Mouse (Mus musculus) embryonic facial prominence, embryonic 12.5 days (tissue): ENCODE results near the gene Eif4a2. TPM values are rescaled to one million over a fixed set of nuclear protein-coding genes. Genes with fewer than 3 reads are reported as not detected.

ENCODE experiments used
- ATAC-seq: fragments of 200-750 bp; cut with Nextera tagmentation; 2 replicates; pipeline ENCODE4 v1.8.0; 2017; ENCODE audit not compliant: insufficient number of reproducible peaks, insufficient read depth, low FRiP score, low TSS enrichment
- H3K27ac ChIP-seq: fragments of 300-500 bp; sonication (generic); 2 replicates; pipeline ENCODE4 v1.5.1; 2016; ENCODE audit warnings: mild to moderate bottlenecking
- H3K27me3 ChIP-seq: fragments of 300-500 bp; sonication (generic); 2 replicates; pipeline ENCODE4 v1.6.1; 2016; ENCODE audit warnings: mild to moderate bottlenecking, moderate library complexity
- H3K36me3 ChIP-seq: fragments of 300-500 bp; sonication (generic); 2 replicates; pipeline ENCODE4 v1.6.1; 2016; ENCODE audit warnings: mild to moderate bottlenecking
- H3K4me1 ChIP-seq: fragments of 300-500 bp; sonication (generic); 2 replicates; pipeline ENCODE4 v1.6.1; 2016
- H3K4me2 ChIP-seq: fragments of 300-500 bp; sonication (generic); replicated peaks from 2 replicates; pipeline ENCODE4 v1.6.1; 2016; ENCODE audit warnings: mild to moderate bottlenecking, moderate library complexity
- H3K4me3 ChIP-seq: fragments of 300-500 bp; sonication (generic); 2 replicates; pipeline ENCODE4 v1.5.1; 2016; ENCODE audit warnings: mild to moderate bottlenecking
- H3K9ac ChIP-seq: fragments of 300-500 bp; sonication (generic); 2 replicates; pipeline ENCODE4 v1.6.1; 2016; ENCODE audit warnings: mild to moderate bottlenecking, moderate library complexity
- H3K9me3 ChIP-seq: fragments of 300-500 bp; sonication (generic); 2 replicates; pipeline ENCODE4 v1.6.1; 2016; ENCODE audit warnings: mild to moderate bottlenecking, moderate library complexity
- WGBS: fragments of 180-500 bp; shearing (Covaris S2); methylation state at CpG from one replicate; pipeline ENCODE4 v1.1.7; 2016; 5-methylcytosine and 5-hydroxymethylcytosine counted together
- polyA plus RNA-seq: library from polyadenylated mRNA; unstranded; fragments of >200 nt; fragmentation: Nextera tagmentation; extraction: Ambion mirVana; gene quantifications from 2 replicates; pipeline ENCODE4 v1.2.1, GENCODE M21; 2016

Gene Eif4a2
- polyA plus RNA-seq, 1 experiment from 2014 or later, result 251 TPM

DNA sequence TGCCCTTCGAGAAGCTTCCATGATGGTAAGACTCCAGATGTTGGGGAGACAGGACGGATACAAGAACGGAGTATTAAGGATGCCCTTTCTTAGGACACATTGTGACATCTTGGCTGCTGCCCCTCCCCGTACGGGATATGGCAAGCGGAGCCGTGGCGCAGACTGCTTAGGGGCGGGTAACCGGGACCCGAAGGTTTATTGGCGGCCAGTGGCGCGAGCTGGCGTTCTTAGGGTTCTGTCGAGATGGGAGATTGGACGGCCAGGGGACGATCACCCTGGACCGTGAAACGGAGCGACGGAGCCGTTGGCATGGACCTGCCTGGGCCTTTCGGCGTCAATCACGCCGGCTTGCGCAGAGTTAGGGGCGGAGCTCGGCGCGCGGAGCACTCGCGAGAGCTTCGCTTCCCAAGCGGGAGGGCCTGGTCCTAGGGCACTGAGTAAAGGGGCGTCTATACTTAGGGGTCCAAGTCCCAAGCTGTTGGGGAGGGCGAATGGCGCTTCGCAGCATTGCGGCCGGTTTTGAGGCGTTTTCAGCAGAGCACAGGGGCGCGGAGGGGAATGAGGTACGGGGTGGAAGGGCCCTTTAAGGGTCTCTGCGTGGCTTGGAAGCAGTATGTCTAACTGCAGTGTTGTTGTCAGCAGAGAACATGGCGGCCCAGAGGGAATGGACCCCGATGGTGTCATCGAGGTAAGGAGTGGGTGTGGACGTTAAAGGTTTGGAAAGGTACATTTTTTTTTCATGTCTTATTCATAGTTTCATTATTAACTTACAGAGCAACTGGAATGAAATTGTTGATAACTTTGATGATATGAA, 909 bp downstream of the Eif4a2 start:
- peak overlapping the region; percentile 100 for H3K9ac ChIP-seq
- H3K4me1 ChIP-seq, result peaks cover 20% of the 10 kb centered on the region; the same call in 1 of the 2 replicates
- under 1% methylated on average over 52 of the region's 52 CpGs for WGBS
- peak; percentile 84 for ATAC-seq
- H3K4me2 ChIP-seq, result peak overlapping the region; percentile 94
- peak overlapping the region; percentile 97 for H3K27ac ChIP-seq
- peaks cover 40% of the 10 kb centered on the region for H3K36me3 ChIP-seq
- H3K9me3 ChIP-seq, result no peaks in the 10 kb centered on the region
- H3K27me3 ChIP-seq, result no peaks in the 10 kb centered on the region
- H3K4me3 ChIP-seq, result peak overlapping the region; percentile 96

GRCm38 (mm10) chr16:23108943-23109342, 1.7 kb downstream of the Eif4a2 start:
- H3K4me3 ChIP-seq, result peak overlapping the region; percentile 96
- H3K27me3 ChIP-seq, result no peaks in the 10 kb centered on the region
- peak overlapping the region; percentile 94 for H3K4me2 ChIP-seq
- no peaks in the 10 kb centered on the region for H3K9me3 ChIP-seq
- peaks cover 20% of the 10 kb centered on the region; the same call in 1 of the 2 replicates for H3K4me1 ChIP-seq
- peak overlapping the region; percentile 100 for H3K9ac ChIP-seq
- H3K36me3 ChIP-seq, result peaks cover 42% of the 10 kb centered on the region
- H3K27ac ChIP-seq, result no peak overlapping the region
- no peak for ATAC-seq
- 3% methylated on average over 5 of the region's 5 CpGs for WGBS

DNA sequence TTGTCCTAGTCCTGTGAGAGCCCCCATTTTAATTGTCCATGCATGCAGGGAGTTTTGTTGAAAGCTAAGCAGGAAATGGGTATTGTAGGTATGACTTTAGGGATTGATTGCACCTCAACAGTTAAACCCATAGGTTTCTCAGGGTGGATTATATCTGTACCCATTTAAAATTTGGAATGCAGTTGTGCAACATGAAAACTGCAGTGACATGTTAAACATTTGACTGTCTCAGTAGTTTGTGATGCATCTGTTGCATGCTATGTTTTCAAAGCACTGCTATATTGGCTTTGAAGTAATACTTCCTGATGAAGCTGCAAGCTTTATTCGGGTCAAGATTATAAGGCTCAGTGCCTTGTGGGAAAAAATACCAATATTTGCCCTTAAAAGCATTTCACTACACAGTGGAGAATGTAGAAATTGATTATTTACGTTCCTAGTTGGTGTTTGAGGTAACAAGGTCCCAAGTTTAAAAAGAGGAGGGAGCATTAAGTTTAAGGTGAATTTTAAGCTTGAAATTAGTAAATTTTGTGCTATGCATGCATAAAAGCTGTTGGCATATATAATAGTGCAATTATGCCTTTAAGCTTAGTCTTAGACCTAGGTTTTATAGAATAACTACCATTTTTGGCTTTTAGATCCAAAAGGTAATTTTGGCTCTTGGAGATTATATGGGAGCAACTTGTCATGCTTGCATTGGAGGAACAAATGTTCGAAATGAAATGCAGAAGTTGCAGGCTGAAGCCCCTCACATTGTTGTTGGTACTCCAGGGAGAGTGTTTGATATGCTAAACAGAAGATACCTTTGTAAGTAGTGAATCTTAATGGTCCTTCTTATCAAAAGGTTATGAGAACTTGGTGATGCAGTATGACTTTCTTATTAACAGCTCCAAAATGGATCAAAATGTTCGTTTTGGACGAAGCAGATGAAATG, 2.4 kb downstream of the Eif4a2 start:
- H3K9me3 ChIP-seq, result no peaks in the 10 kb centered on the region
- H3K4me3 ChIP-seq, result peak overlapping the region; percentile 96
- no peak overlapping the region for H3K27ac ChIP-seq
- H3K4me2 ChIP-seq, result peak overlapping the region; percentile 94
- H3K4me1 ChIP-seq, result peaks cover 20% of the 10 kb centered on the region; the same call in 1 of the 2 replicates
- H3K27me3 ChIP-seq, result no peaks in the 10 kb centered on the region
- H3K9ac ChIP-seq, result peak overlapping the region; percentile 100
- WGBS, result 64% methylated on average over 5 of the region's 5 CpGs
- peaks cover 49% of the 10 kb centered on the region for H3K36me3 ChIP-seq
- no peak for ATAC-seq

DNA sequence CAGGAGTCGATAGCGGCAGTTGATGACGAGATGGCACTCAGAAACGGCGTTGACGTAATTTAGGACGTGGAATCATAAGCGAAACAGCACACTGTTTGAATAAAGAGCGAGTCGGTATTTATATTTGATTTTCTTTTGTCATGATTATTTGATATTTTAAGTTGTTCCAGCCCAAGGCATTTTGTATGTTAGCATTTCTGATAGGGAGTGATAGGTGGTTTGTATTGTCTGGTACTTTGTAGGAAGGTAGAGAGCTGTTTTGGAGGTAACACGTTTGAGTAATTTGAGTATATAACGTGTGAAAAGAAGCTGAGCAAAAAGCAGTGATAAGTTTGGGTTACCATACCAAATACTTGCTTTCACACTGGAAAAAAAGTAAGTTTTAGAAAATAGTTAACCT, 5.1 kb downstream of the Eif4a2 start:
- Histone ChIP-seq H3K36me3 (peaks cover 55% of the 10 kb centered on the region), H3K9ac (no peak overlapping the region), H3K4me1 (peaks cover 20% of the 10 kb centered on the region; the same call in 1 of the 2 replicates), H3K27me3 (no peaks in the 10 kb centered on the region), H3K27ac (no peak overlapping the region), H3K4me2 (no peak overlapping the region), H3K9me3 (no peaks in the 10 kb centered on the region), H3K4me3 (no peak overlapping the region)
- ATAC-seq, result no peak
- WGBS, result 83% methylated on average over 12 of the region's 12 CpGs

- no peaks in the 10 kb centered on the region for H3K9me3 ChIP-seq
- H3K27ac ChIP-seq, result no peak overlapping the region
- H3K4me2 ChIP-seq, result no peak overlapping the region
- H3K4me1 ChIP-seq, result peaks cover 20% of the 10 kb centered on the region; the same call in 1 of the 2 replicates
- peaks cover 57% of the 10 kb centered on the region for H3K36me3 ChIP-seq
- no peak overlapping the region for H3K9ac ChIP-seq
- WGBS, result 60% methylated on average over 9 of the region's 9 CpGs
- no peak for ATAC-seq
- no peaks in the 10 kb centered on the region for H3K27me3 ChIP-seq
- H3K4me3 ChIP-seq, result no peak overlapping the region
Observed at GRCm38 (mm10) chr16:23112861-23113435, 5.7 kb downstream of the Eif4a2 start.

DNA sequence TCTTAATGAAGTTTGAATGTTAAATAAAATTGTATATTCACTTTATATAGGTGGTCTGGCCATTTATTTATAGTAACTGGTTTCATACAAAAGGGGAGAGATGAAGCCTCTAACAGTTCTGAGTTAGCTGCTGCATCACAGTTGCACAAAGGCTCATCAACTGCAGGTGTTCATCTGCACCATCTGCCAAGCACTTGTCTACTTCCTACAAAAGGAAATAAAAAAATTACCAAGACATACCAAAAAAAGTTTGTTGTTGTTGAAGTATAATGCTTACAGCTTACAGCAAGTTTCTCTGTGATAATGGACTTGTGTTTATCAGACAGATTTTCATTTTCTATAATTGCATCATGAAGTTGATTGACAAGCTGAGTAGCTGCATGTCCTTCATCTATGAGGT, 6.7 kb downstream of the Eif4a2 start:
- H3K9ac ChIP-seq, result no peak overlapping the region
- no peaks in the 10 kb centered on the region for H3K9me3 ChIP-seq
- no peaks in the 10 kb centered on the region for H3K27me3 ChIP-seq
- no peak for ATAC-seq
- H3K4me2 ChIP-seq, result no peak overlapping the region
- peaks cover 19% of the 10 kb centered on the region; the same call in 1 of the 2 replicates for H3K4me1 ChIP-seq
- H3K36me3 ChIP-seq, result peaks cover 56% of the 10 kb centered on the region
- H3K27ac ChIP-seq, result no peak overlapping the region
- no peak overlapping the region for H3K4me3 ChIP-seq

GRCm38 (mm10) chr16:23114339-23115171, 7.3 kb downstream of the Eif4a2 start:
- peaks cover 54% of the 10 kb centered on the region for H3K36me3 ChIP-seq
- no peak for ATAC-seq
- WGBS, result 67% methylated on average over 5 of the region's 5 CpGs
- no peak overlapping the region for H3K27ac ChIP-seq
- H3K4me1 ChIP-seq, result peaks cover 12% of the 10 kb centered on the region; the same call in 1 of the 2 replicates
- H3K9me3 ChIP-seq, result no peaks in the 10 kb centered on the region
- no peak overlapping the region for H3K9ac ChIP-seq
- no peaks in the 10 kb centered on the region for H3K27me3 ChIP-seq
- no peak overlapping the region for H3K4me3 ChIP-seq
- H3K4me2 ChIP-seq, result no peak overlapping the region

- no peak for ATAC-seq
- H3K4me2 ChIP-seq, result no peak overlapping the region
- H3K9me3 ChIP-seq, result no peaks in the 10 kb centered on the region
- H3K4me3 ChIP-seq, result no peak overlapping the region
- WGBS, result 81% methylated on average over 3 of the region's 3 CpGs
- no peak overlapping the region for H3K27ac ChIP-seq
- H3K27me3 ChIP-seq, result no peaks in the 10 kb centered on the region
- H3K9ac ChIP-seq, result no peak overlapping the region
- H3K36me3 ChIP-seq, result peaks cover 49% of the 10 kb centered on the region
- 0 out of 2 replicates have a peak, but pooled peaks cover 5% of the 10 kb centered on the region for H3K4me1 ChIP-seq
Observed at GRCm38 (mm10) chr16:23115486-23115885, 8.2 kb downstream of the Eif4a2 start.

DNA sequence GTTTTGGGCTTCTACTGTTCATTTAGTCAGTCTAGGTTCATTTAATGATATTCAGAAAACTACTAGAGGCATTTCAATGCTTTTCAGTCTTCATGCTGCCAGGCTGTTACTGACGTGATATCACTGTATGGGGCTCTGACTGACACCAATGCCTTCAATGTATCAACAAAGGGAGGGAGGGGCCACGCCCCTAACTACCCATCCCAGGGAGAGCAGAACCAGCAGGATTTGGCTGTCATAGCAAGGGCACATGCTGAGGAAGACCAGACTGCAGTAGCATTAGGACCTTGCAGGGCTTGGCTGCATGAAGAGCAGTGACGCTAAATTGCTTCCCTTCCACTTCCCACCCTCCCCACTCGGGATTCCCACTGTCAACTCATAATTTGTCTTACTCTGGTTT, 9.9 kb downstream of the Eif4a2 start:
- no peaks in the 10 kb centered on the region for H3K9me3 ChIP-seq
- peaks cover 44% of the 10 kb centered on the region for H3K36me3 ChIP-seq
- ATAC-seq, result no peak
- H3K4me1 ChIP-seq, result no peaks in the 10 kb centered on the region
- no peak overlapping the region for H3K9ac ChIP-seq
- H3K4me3 ChIP-seq, result no peak overlapping the region
- no peak overlapping the region for H3K27ac ChIP-seq
- 63% methylated on average over 4 of the region's 4 CpGs for WGBS
- no peak overlapping the region for H3K4me2 ChIP-seq
- no peaks in the 10 kb centered on the region for H3K27me3 ChIP-seq

DNA sequence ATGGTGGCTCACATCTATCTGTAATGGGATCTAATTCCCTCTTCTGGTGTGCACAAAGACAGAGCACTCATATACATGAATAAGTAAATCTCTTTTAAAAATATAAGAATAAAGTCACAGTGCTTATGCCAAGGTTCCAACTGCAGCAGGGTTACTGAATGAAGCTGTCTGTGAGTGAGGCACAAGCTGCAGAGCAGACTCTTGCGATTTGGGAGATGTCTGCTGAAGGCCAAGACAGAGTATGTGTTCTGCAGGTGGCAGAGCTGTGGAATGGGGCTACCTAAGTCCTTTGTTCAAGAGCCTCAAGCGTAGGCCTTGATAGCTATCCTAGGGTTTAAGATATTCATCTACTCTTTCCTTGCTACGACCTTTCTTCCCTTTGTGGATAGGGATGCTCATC, 15.2 kb downstream of the Eif4a2 start:
- peaks cover 6% of the 10 kb centered on the region for H3K4me1 ChIP-seq
- H3K36me3 ChIP-seq, result peaks cover 42% of the 10 kb centered on the region
- H3K4me3 ChIP-seq, result no peak overlapping the region
- H3K4me2 ChIP-seq, result no peak overlapping the region
- H3K9me3 ChIP-seq, result no peaks in the 10 kb centered on the region
- no peak overlapping the region for H3K27ac ChIP-seq
- no peaks in the 10 kb centered on the region for H3K27me3 ChIP-seq
- ATAC-seq, result no peak
- no peak overlapping the region for H3K9ac ChIP-seq
- WGBS, result 86% methylated on average over 3 of the region's 3 CpGs

- Histone ChIP-seq H3K27ac (no peak overlapping the region), H3K9me3 (no peaks in the 10 kb centered on the region), H3K36me3 (peaks cover 39% of the 10 kb centered on the region), H3K4me3 (no peak overlapping the region), H3K4me1 (peaks cover 6% of the 10 kb centered on the region), H3K27me3 (no peaks in the 10 kb centered on the region), H3K9ac (no peak overlapping the region), H3K4me2 (no peak overlapping the region)
- no peak for ATAC-seq
- 91% methylated on average over 4 of the region's 4 CpGs for WGBS
Observed at GRCm38 (mm10) chr16:23123104-23123503, 15.9 kb downstream of the Eif4a2 start.
